Mouse (Mus musculus): Measurements from ENCODE around the gene Anapc2. TPM values are rescaled to one million over a fixed set of nuclear protein-coding genes. Genes with fewer than 3 reads are reported as not detected.

The Anapc2 gene
- polyA plus RNA-seq, 1 experiment from 2014 or later, result 74.7 TPM

DNA sequence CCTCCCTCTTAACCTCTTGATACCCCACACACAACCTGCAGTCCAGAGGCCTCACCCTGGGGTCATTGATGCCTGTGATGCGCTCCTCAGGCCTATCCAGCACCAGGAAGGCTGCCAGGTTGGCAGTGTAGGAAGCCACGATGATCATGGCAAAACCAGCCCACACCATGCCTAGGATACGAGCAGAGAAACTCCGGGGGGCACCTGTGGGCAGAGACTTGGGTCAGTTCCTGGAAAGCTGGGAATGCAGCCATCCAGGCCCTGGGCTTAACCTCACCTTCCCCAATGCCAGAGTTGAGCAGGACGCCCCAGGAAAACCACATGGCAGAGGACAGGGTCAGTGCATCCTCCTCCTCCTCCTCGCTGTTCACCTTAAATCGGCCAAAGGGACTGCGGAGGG is 24.8 kb downstream of the Anapc2 start:
- 77% methylated on average over 8 of the region's 8 CpGs for WGBS
- Histone ChIP-seq H3K27me3 (replicated peaks; ENCODE audit: control insufficient read depth, insufficient read depth, low read length) (peaks cover 64% of the 10 kb centered on the region), H3K4me3 (ENCODE audit: low read depth, low read length) (no peak overlapping the region), H3K9ac (ENCODE audit: low read depth, low read length) (no peak overlapping the region), H3K4me1 (replicated peaks; ENCODE audit: control insufficient read depth, insufficient read depth, low read length) (peaks cover 7% of the 10 kb centered on the region; the same call in 1 of the 2 replicates), H3K27ac (ENCODE audit: low read depth, low read length) (no peak overlapping the region), H3K9me3 (ENCODE audit: control insufficient read depth, low read length) (no peaks in the 10 kb centered on the region), H3K36me3 (ENCODE audit: control insufficient read depth, insufficient read depth, low read length) (no peaks in the 10 kb centered on the region), H3K4me2 (no peak overlapping the region)
- ATAC-seq (replicated peaks; ENCODE audit: low FRiP score), result no peak
- no peak for DNase-seq (ENCODE audit: low spot score)

DNA sequence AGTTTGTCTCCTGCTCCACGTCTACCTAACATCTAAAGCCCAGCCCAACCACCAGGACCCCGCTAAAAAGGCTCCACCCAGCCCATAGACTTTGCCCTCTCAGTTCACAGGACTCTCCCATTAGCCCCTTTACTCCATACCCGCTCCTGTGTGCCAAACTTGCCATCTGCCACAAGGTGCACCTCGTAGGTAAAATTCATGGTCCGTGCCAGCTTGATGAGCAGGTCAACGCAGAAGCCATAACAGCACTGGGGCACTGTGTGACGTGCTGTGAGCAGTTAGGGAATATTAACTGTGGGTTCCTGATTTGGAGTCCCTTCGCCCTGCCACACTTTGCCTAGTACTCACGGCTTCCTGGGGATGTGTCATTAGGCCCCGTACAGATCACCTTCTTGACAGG is 25.8 kb downstream of the Anapc2 start:
- no peak for ATAC-seq (replicated peaks; ENCODE audit: low FRiP score)
- WGBS, result 79% methylated on average over 10 of the region's 10 CpGs

GRCm38 (mm10) chr2:25303452-25303851 is 31.2 kb downstream of the Anapc2 start:
- 54% methylated on average over 3 of the region's 3 CpGs for WGBS

More for the DNA sequence above, 25.8 kb downstream of the Anapc2 start:
- H3K9me3 ChIP-seq (ENCODE audit: control insufficient read depth, low read length), result no peaks in the 10 kb centered on the region
- no peak overlapping the region for H3K9ac ChIP-seq (ENCODE audit: low read depth, low read length)
- no peaks in the 10 kb centered on the region for H3K36me3 ChIP-seq (ENCODE audit: control insufficient read depth, insufficient read depth, low read length)
- no peak overlapping the region for H3K27ac ChIP-seq (ENCODE audit: low read depth, low read length)
- H3K4me3 ChIP-seq (ENCODE audit: low read depth, low read length), result no peak overlapping the region
- no peak overlapping the region for H3K4me2 ChIP-seq
- no peak for DNase-seq (ENCODE audit: low spot score)
- peaks cover 58% of the 10 kb centered on the region for H3K27me3 ChIP-seq (replicated peaks; ENCODE audit: control insufficient read depth, insufficient read depth, low read length)
- H3K4me1 ChIP-seq (replicated peaks; ENCODE audit: control insufficient read depth, insufficient read depth, low read length), result no peaks in the 10 kb centered on the region

DNA sequence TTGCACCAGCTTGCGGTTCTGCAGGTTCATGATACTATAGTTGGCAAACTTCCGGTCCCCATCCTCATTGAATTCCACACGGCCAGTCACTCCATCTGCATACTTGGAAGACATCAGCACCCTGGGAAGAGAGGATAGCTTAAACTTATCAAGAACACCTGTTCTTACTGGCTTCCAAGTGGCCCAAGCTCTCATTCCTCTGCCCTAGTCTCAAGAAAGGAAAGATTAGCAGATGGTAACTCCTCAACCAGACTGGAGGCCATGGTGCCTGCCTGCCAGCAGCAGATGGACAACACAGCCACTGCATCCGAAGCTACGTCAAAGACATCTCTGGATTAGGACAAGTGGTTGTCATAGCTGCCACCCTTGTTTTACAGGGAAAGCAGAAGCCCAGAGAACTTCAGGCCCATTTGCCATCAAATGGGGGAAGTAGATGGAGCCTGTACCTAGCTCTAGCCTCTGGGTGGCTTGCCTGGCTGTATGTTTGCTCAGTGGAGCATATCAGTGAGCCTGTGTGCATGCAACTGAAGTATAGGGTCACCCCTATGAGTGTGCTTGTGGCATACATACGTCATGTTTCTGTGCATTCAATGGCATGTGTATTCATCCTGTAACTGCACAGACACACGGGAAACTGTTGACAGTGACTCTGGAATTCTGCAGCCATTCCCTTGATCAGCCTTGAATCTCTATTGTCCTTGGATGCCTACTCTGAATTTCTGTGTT is 31.8 kb downstream of the Anapc2 start:
- H3K9ac ChIP-seq (ENCODE audit: low read depth, low read length), result no peak overlapping the region
- peaks cover 4% of the 10 kb centered on the region; the same call in 1 of the 2 replicates for H3K4me1 ChIP-seq (replicated peaks; ENCODE audit: control insufficient read depth, insufficient read depth, low read length)
- no peaks in the 10 kb centered on the region for H3K9me3 ChIP-seq (ENCODE audit: control insufficient read depth, low read length)
- H3K27me3 ChIP-seq (replicated peaks; ENCODE audit: control insufficient read depth, insufficient read depth, low read length), result peaks cover 60% of the 10 kb centered on the region
- WGBS, result 60% methylated on average over 7 of the region's 7 CpGs
- H3K36me3 ChIP-seq (ENCODE audit: control insufficient read depth, insufficient read depth, low read length), result no peaks in the 10 kb centered on the region
- H3K4me3 ChIP-seq (ENCODE audit: low read depth, low read length), result no peak overlapping the region; the same call in 1 of the 2 replicates
- H3K27ac ChIP-seq (ENCODE audit: low read depth, low read length), result no peak overlapping the region
- H3K4me2 ChIP-seq, result peak overlapping the region; percentile 69
- ATAC-seq (replicated peaks; ENCODE audit: low FRiP score), result no peak
- DNase-seq (ENCODE audit: low spot score), result no peak

More at GRCm38 (mm10) chr2:25303452-25303851, 31.2 kb downstream of the Anapc2 start:
- no peak for DNase-seq (ENCODE audit: low spot score)
- Histone ChIP-seq H3K9me3 (ENCODE audit: control insufficient read depth, low read length) (no peaks in the 10 kb centered on the region), H3K4me3 (ENCODE audit: low read depth, low read length) (no peak overlapping the region), H3K4me1 (replicated peaks; ENCODE audit: control insufficient read depth, insufficient read depth, low read length) (peaks cover 4% of the 10 kb centered on the region; the same call in 1 of the 2 replicates), H3K27ac (ENCODE audit: low read depth, low read length) (no peak overlapping the region), H3K27me3 (replicated peaks; ENCODE audit: control insufficient read depth, insufficient read depth, low read length) (peaks cover 57% of the 10 kb centered on the region), H3K9ac (ENCODE audit: low read depth, low read length) (no peak overlapping the region), H3K4me2 (no peak overlapping the region), H3K36me3 (ENCODE audit: control insufficient read depth, insufficient read depth, low read length) (no peaks in the 10 kb centered on the region)
- ATAC-seq (replicated peaks; ENCODE audit: low FRiP score), result no peak

DNA sequence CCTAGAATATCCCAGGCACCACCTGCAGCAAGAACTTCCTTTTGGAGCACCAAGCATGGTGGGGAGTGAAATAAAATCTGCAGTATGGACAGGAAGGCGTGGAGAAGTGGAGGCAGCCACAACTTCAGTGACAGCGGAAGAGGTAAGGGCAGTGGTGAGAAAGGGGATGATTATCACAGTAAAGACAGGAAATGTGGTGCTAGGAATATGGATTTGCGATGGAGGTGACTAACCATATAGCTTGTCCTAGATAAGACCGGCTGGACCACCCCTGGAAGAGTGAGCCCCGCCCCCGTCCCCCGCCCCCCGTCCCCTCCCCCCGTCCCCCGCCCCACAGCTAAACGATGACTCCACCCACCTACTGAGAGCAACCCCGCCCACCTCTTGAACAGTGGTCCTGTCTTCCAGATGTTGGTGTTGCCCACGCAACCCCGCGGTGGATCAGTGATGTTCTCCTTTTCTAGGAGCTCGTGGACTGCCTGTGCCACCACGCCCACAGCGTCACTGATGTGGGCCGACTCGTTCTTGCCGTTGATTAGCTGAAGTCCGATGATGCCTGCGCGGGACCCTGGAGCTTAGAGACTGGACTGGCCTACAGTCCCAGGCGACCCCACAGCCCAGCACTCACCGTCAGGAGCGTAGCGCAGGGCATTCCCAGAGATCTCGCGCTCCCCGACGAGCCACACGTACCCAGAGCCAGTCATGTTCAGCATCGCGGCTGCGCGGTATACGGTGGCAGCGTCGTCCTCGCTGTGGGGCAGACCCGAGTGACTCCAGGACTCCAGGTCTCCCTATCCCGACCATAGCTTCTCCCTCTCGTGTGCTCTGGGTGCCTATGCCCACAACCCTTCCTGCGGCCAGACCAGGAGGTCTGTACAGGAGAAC is 32.6 kb downstream of the Anapc2 start:
- Histone ChIP-seq H3K4me1 (replicated peaks; ENCODE audit: control insufficient read depth, insufficient read depth, low read length) (peaks cover 4% of the 10 kb centered on the region; the same call in 1 of the 2 replicates), H3K27ac (ENCODE audit: low read depth, low read length) (no peak overlapping the region), H3K27me3 (replicated peaks; ENCODE audit: control insufficient read depth, insufficient read depth, low read length) (peaks cover 66% of the 10 kb centered on the region), H3K4me3 (ENCODE audit: low read depth, low read length) (peak overlapping the region; percentile 42), H3K4me2 (peak overlapping the region; percentile 69), H3K9me3 (ENCODE audit: control insufficient read depth, low read length) (no peaks in the 10 kb centered on the region), H3K36me3 (ENCODE audit: control insufficient read depth, insufficient read depth, low read length) (no peaks in the 10 kb centered on the region), H3K9ac (ENCODE audit: low read depth, low read length) (no peak overlapping the region)
- DNase-seq (ENCODE audit: low spot score) (peak; percentile 58), ATAC-seq (replicated peaks; ENCODE audit: low FRiP score) (peak; percentile 57)
- 1% methylated on average over 41 of the region's 45 CpGs for WGBS

DNA sequence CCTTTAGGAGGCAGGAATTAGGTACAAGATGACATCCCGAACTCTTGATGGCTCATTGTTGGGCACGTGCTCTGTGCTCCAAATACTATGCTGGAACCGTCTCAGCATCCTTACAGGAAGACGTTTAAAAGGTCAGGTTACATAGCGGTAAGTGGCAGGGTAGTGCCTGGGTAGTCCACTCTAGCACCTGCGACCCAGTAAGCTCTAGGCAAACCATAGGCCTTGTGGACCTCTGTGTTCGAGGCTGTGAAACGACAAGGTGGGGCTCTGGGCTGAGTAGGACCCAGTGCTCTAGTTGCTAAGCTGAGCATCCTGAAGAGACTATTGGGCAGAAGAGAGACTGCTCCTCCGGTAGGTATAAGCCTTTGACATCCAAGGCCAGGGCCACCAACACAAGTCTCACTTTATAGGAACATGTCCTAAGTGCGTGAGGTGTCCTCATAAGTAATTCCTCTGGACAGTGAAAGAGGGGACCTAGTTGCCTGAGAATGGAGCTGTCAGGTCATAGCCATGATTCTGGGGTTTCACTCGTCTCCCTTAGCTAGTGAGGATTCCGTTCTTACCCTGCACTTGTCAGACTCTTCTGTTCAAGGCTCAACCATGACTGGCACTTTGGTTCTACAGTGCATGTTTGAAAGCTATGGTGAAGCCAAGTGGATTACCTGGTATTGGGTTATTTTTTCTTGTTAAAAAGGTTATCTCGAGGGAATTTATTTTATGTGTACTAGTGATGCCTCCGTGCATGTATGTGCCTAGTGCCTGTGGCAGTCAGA is 33.5 kb downstream of the Anapc2 start:
- no peak for ATAC-seq (replicated peaks; ENCODE audit: low FRiP score)
- no peak for DNase-seq (ENCODE audit: low spot score)
- peaks cover 4% of the 10 kb centered on the region; the same call in 1 of the 2 replicates for H3K4me1 ChIP-seq (replicated peaks; ENCODE audit: control insufficient read depth, insufficient read depth, low read length)
- H3K27me3 ChIP-seq (replicated peaks; ENCODE audit: control insufficient read depth, insufficient read depth, low read length), result peaks cover 75% of the 10 kb centered on the region
- no peaks in the 10 kb centered on the region for H3K9me3 ChIP-seq (ENCODE audit: control insufficient read depth, low read length)
- peak overlapping the region; percentile 69 for H3K4me2 ChIP-seq
- 47% methylated on average over 14 of the region's 14 CpGs for WGBS
- H3K4me3 ChIP-seq (ENCODE audit: low read depth, low read length), result peak overlapping the region; percentile 42; the same call in 1 of the 2 replicates
- H3K27ac ChIP-seq (ENCODE audit: low read depth, low read length), result no peak overlapping the region
- H3K9ac ChIP-seq (ENCODE audit: low read depth, low read length), result no peak overlapping the region
- no peaks in the 10 kb centered on the region for H3K36me3 ChIP-seq (ENCODE audit: control insufficient read depth, insufficient read depth, low read length)

GRCm38 (mm10) chr2:25310180-25310579 is 37.9 kb downstream of the Anapc2 start:
- Histone ChIP-seq H3K27me3 (replicated peaks; ENCODE audit: control insufficient read depth, insufficient read depth, low read length) (peaks cover 81% of the 10 kb centered on the region), H3K4me3 (ENCODE audit: low read depth, low read length) (no peak overlapping the region), H3K4me2 (no peak overlapping the region), H3K36me3 (ENCODE audit: control insufficient read depth, insufficient read depth, low read length) (no peaks in the 10 kb centered on the region), H3K27ac (ENCODE audit: low read depth, low read length) (no peak overlapping the region), H3K9me3 (ENCODE audit: control insufficient read depth, low read length) (no peaks in the 10 kb centered on the region), H3K9ac (ENCODE audit: low read depth, low read length) (no peak overlapping the region), H3K4me1 (replicated peaks; ENCODE audit: control insufficient read depth, insufficient read depth, low read length) (no peaks in the 10 kb centered on the region)
- no peak for DNase-seq (ENCODE audit: low spot score)
- 49% methylated on average over 10 of the region's 10 CpGs for WGBS
- ATAC-seq (replicated peaks; ENCODE audit: low FRiP score), result no peak

DNA sequence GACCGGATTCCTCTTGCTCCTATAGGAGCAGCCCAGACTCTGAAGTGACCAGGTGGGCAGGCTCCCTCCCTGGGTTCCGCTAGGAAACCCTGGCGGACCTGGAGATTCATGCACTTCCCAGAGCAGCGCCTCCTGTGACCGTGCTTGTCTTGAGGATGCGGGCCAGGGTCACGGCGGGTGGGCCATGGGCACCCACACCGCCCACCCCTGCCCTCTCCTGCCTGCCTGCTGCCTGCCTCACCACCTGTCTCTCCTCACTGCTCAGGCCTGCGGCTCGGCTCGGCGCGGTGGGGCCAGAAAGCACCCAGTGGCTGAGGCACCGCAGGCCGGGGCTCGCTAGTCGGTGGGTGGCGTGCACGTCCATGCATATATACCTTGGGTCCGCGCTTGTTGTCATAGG is 38.7 kb downstream of the Anapc2 start:
- WGBS, result 4% methylated on average over 22 of the region's 22 CpGs
- Histone ChIP-seq H3K27ac (ENCODE audit: low read depth, low read length) (no peak overlapping the region), H3K9me3 (ENCODE audit: control insufficient read depth, low read length) (no peaks in the 10 kb centered on the region), H3K27me3 (replicated peaks; ENCODE audit: control insufficient read depth, insufficient read depth, low read length) (peaks cover 73% of the 10 kb centered on the region), H3K4me1 (replicated peaks; ENCODE audit: control insufficient read depth, insufficient read depth, low read length) (no peaks in the 10 kb centered on the region), H3K4me3 (ENCODE audit: low read depth, low read length) (no peak overlapping the region), H3K9ac (ENCODE audit: low read depth, low read length) (no peak overlapping the region), H3K4me2 (no peak overlapping the region), H3K36me3 (ENCODE audit: control insufficient read depth, insufficient read depth, low read length) (no peaks in the 10 kb centered on the region)
- ATAC-seq (replicated peaks; ENCODE audit: low FRiP score), result no peak
- DNase-seq (ENCODE audit: low spot score), result no peak
